Mouse (Mus musculus) frontal cortex, postnatal 36 days (tissue): ENCODE results near the gene Ckap5.

Experiments used
- DNase-seq, 2 experiments: peaks; one replicate each; pipeline ENCODE4 v3.0.0; 2022; ENCODE audit warnings: low spot score in 2 of 2

Gene Ckap5

GRCm38 (mm10) chr2:91627486-91627885, 100.9 kb downstream of the Ckap5 start:
- no peak for DNase-seq

- DNase-seq, result no peak
Observed at GRCm38 (mm10) chr2:91628171-91628570, 101.6 kb downstream of the Ckap5 start.

- peak; percentile 47 to 49 for DNase-seq
Observed at GRCm38 (mm10) chr2:91629682-91630081, 103.1 kb downstream of the Ckap5 start.

- no peak for DNase-seq
Observed at GRCm38 (mm10) chr2:91630384-91630783, 103.8 kb downstream of the Ckap5 start.

- no peak for DNase-seq
Observed at GRCm38 (mm10) chr2:91631826-91632225, 105.3 kb downstream of the Ckap5 start.

- DNase-seq, result no peak
Observed at GRCm38 (mm10) chr2:91632316-91632715, 105.8 kb downstream of the Ckap5 start.

DNA sequence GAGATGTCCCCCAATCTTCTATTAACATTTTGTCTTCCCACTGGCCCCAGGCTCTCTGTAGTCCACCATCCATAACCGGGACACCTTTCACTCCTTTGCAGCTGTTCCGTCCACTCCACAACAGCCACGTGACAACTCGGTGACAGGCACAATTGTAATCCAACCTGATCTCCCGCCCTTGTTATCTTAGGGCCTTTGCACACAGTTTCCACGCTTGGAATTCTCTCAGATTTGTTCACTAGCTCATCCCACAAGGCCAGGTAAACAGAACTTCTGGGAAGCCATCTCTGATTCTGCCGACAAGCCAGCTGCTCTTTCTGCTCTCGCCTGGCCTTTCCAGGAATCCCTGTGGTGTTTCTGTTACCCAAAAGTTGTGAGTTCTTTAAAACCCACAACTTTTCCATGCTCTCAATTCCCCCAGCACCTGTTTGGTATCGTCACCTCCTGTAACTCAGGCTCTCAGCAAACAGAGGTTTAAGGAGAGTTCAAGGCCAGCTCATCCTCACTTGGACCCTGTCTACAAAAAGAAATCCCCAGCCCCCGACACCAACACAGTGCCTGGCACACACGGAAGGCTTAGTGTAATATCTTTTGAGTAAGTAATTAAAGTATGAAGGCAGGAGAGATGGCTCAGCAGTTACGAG, 106.9 kb downstream of the Ckap5 start:
- no peak for DNase-seq

GRCm38 (mm10) chr2:91634841-91635240, 108.3 kb downstream of the Ckap5 start:
- peak in 1 of 2 experiments; percentile 32 for DNase-seq

DNA sequence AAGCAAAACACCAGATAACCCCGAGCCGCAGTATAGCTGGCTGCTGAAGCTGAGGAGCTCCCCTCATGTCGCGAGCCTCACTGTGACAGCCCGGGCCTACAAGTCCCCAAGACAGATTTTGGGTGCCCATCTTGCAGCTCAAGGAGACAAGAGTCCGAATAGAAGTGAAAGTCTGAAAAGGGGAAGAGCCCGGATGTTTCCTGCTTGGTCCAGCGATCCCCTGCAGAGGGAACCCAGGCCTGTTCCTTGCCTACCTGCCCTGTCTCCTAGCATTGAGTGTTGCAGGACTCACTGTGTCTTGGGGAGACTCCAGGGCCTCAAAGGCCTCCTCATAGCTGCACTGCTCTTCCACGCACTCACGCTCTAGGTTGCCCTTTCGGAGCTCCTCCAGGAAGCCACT, 108.9 kb downstream of the Ckap5 start:
- DNase-seq, result no peak

DNA sequence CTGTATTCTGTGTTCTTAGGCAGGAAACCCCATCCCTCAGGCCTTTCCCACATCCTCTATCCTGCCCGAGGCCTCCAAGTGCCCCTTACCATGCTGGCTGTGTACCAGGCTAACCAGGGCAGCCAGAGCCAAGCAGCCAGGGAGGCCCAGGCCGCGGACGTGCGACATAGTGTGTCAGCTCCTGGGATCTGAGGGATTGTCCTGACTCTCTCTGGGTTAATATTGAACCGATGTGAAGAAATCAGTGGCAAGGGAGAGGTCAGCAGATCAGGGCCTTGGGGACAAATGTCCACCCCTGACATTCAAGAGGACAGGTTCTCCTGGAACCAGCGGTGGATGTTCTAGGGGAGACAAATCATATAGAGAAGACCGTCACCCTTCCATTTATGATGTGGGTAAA, 109.7 kb downstream of the Ckap5 start, which contains the start of gene F2:
TSS of gene F2 (minus strand) at position 186 of the 400 bp plus-strand sequence.
- no peak for DNase-seq

DNA sequence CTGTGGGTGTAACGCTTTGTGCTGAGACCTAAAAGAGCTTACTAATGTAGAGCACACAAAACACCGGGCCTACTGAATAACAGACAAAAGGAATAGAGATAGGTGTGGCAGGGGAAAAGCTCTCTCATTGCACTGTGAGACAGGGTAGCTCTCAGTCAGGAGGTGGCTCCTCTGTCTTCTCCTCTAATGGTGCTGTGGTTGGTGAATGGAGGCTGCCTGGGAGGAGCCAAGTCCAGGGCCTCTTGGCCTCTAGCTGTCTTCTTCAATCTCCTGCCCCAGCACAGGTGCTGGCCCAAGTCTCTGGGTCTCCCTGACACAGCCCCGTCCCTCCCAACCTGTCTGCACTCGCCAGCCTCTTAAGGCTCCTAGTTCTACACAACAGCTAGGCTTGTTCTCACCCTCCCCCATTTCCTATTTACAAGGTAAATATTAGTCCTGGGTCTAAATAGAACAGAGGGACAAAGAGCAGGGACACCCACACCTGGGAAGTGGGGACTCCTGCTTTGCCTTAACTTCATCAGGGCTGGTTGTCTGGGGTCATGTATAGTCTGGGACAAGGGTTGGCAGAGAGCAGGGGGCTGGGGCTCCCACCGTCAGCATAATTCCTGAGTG, 110.3 kb downstream of the Ckap5 start:
- no peak for DNase-seq

- DNase-seq, result no peak
Observed at GRCm38 (mm10) chr2:91638931-91639330, 112.4 kb downstream of the Ckap5 start.

GRCm38 (mm10) chr2:91642825-91643415, 116.4 kb downstream of the Ckap5 start:
- DNase-seq, result no peak

- no peak for DNase-seq
Observed at GRCm38 (mm10) chr2:91644021-91644420, 117.5 kb downstream of the Ckap5 start.

DNA sequence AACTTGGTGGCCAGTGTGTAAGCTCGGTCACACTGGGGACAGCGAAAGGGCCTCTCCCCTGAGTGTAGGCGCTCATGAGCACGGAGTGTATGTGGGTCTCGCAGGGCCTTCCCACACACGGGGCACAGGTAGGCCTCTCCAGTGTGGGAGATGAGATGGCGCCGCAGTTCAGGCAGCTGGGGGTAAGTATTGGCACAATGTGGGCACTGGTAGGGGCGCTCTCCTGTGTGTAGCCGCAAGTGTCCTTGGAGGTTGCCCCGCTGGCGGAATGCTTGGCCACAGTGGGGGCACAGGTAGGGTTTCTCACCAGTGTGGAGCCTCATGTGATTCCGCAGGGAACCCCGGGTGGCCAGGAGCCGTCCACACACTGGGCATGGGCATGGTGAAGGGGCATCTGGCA, 118.8 kb downstream of the Ckap5 start:
- DNase-seq, result no peak

GRCm38 (mm10) chr2:91645811-91646210, 119.2 kb downstream of the Ckap5 start:
- DNase-seq, result no peak

DNA sequence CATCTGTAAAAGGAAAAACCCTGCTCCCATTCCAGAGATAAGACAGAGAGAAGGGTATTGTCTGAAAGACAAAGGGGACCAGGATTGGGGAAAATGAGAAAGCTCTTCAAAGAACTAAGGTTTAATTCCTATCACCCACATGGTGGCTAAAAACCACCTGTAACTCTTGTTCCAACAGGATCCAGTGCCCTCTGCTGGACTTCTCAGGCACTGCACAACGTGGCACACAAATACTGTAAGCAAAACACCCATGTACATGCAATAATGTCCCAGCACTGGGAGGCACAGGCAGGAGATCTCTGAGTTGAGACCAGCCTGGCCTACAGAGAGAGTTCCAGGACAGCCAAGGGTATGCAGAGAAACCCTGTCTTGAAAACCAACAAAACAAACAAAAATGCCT, 120.2 kb downstream of the Ckap5 start:
- DNase-seq, result peak in 1 of 2 experiments; percentile 66

- DNase-seq, result no peak
Observed at GRCm38 (mm10) chr2:91649152-91649551, 122.6 kb downstream of the Ckap5 start.

- DNase-seq, result peak; percentile 94 to 97
Observed at GRCm38 (mm10) chr2:91649553-91650359, 123.2 kb downstream of the Ckap5 start, which contains the start of the genes Zfp408 and Arhgap1. Gene Zfp408, minus strand, starts transcription at chr2:91649791. Gene Arhgap1, plus strand, starts transcription at chr2:91649860.

- DNase-seq, result peak in 1 of 2 experiments; percentile 40
Observed at GRCm38 (mm10) chr2:91650360-91650995, 123.9 kb downstream of the Ckap5 start.

DNA sequence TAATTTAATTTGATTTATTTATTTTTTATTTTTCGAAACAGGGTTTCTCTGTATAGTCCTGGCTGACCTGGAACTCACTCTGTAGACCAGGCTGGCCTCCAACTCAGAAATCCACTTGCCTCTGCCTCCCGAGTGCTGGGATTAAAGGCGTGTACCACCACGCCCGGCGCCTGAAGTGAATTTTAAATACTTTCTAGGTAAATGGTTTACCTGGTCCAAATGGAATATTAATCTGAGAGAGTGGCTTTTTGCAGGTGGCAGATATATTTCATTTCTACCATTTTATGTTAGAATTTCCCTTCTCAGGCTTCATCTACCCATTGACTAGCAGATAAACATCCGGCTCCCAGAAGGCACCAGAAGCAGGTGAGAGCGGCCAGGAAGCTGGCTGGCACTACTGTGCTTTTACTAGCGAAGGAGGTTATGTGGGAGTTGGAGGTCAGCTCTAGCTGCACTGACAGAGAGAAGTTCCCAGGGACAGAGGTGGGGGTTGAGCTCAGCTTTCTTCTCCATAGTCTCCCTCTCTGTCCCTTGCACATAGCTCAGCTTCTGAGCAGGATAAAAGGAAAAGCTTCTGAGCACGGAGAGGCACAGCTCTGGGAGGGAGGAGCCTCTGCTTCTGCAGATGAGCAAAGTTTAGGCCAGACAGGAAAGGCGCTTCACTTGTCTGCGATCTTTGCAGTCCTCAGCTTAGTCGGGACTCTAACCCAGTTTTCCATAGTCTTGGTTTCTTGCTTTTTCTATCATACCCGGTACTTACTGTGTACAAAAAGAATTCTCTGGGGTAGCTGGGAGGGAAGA, 125.1 kb downstream of the Ckap5 start:
- DNase-seq, result no peak
